Mouse (Mus musculus) layer of hippocampus, postnatal 10 days (tissue): ENCODE measurements around the gene Creg2. TPM values are rescaled to one million over a fixed set of nuclear protein-coding genes. Genes with fewer than 3 reads are reported as not detected.
A peak's percentile ranks its signal among the peaks of the same experiment; 100 is the strongest.

Experiments used
- DNase-seq, 2 experiments: peaks; one replicate each; pipeline ENCODE4 v3.0.0; 2021; ENCODE audit warnings: low spot score in 2 of 2
- total RNA-seq, 2 experiments: library from RNA; stranded (reverse); gene quantifications; 2 replicates each; pipeline ENCODE4 v1.2.3; 2021

Creg2 gene
- total RNA-seq, 2 experiments from 2014 or later: 51.6 to 54.2 TPM

DNA sequence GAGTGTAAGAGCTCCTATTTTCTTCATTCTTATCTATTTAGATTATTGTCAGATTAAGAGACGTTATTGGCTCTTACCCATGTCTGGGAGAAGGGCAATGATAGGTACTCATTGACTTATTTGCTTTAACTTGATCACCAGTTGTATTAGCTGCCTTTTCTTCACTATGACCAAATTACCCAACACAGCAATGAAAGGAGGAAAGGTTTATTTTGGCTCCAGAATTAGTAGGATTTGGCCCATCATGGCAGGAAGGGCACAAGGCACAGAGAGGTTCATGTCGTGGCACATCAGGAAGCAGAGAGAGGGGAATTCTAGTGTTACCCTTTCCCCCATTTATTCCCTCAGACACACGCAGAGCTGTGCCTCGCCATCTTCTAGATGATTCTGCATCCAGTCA lies 1.8 kb upstream of the Creg2 start:
- DNase-seq: no peak

GRCm38 (mm10) chr1:39650435-39651240 lies 636 bp downstream of the Creg2 start:
- peak; percentile 81 to 88 for DNase-seq

DNA sequence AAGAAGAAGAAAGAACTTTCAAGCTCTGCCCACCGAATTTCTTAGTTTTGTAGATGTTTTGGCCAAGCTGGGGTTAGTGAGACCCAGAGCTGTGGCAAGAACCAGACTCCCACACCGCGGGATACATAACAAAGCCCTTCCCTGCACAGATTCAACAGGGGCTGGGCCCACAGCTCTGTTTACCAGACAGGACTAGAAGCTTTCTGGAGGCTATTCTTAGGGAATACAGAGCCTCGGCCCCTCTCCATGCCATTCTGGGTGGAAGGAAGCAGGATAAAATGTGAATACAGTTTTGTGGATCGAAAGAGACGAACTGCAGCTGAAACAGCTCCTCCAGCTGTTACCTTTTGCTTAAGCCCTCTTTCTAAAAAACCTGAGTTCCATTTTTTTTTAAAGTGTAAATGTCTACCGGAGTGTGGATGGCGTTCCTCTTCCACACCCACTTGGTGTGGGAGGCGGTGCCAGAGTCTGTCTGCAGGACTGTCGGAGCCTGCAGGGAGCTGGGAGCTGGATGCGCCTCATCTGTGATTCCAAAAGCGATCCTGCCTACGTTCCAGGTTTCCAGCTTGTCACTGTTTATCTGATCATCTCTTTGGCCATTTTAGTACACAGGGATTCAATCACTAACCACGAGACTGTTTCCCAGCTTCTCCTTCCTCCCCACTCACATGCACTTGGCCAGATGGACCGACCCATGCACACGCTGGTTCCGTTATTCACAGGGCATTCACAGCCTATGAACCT lies 1.4 kb downstream of the Creg2 start:
- peak; percentile 32 to 46 for DNase-seq

GRCm38 (mm10) chr1:39648584-39648983 lies 2.7 kb downstream of the Creg2 start:
- no peak for DNase-seq

DNA sequence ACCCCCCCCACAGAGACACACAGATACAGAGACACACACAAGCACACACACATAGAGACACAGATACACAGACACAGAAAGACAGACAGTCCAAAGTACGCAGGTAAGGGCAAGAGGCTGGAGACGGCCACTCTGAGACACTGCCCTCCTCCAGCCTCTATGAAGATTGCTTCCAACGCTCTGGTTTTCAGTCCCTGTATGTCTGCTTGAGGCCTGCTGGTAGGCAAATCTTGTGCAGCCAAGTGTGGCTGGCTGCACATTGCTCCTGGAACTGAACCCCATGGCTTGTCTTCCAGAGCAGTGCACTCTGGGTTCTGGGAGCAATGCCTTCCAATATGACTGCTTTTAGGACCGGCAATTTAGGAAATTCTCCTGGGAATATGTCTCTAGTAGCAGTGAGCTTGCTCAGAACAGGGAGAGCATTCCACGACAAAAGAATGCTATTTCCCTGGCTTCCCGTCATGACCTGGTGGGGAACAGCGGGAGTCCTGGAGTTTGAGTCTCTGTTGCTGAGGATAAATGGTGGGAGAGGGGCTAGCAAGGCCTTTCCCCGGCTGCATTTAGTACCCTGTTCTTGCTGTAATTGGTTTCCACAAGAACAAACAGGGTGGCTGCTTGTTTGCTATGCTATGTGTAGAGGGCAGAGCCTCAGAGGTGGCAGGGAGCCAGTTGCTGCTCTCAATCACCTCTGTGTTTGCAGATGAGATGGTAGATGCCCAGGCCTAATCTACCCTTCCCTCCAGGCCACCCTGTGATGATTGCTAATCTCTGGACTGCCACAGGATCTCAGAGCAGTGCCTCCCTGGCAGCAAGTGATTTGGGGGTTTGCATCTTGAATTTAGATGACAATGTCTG lies 5.1 kb downstream of the Creg2 start:
- peak; percentile 59 to 60 for DNase-seq

- no peak for DNase-seq
These were observed 6.9 kb downstream of the Creg2 start for GRCm38 (mm10) chr1:39644333-39644732.

DNA sequence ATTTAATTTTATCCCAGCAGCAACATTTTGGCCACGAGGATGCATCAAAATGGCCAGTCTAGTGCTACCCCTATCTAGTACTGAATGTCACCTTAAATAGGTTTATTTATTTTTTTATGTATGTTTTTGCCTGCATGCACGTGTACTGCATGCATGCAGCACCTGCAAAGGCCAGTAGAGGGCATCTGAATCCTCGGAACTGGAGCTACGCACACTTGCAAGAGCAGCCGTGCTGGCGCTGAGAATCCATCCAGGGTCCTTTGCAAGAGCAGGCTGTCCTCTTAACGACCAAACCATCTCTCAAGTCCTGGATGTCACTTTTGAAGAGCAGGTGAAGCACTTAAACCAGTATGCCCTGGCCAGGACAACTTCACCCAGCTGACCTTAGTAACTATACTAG lies 9.6 kb downstream of the Creg2 start:
- DNase-seq: no peak

GRCm38 (mm10) chr1:39637139-39637538 lies 14.1 kb downstream of the Creg2 start:
- no peak for DNase-seq

- DNase-seq: no peak
These were observed 14.6 kb downstream of the Creg2 start for GRCm38 (mm10) chr1:39636660-39637059.

DNA sequence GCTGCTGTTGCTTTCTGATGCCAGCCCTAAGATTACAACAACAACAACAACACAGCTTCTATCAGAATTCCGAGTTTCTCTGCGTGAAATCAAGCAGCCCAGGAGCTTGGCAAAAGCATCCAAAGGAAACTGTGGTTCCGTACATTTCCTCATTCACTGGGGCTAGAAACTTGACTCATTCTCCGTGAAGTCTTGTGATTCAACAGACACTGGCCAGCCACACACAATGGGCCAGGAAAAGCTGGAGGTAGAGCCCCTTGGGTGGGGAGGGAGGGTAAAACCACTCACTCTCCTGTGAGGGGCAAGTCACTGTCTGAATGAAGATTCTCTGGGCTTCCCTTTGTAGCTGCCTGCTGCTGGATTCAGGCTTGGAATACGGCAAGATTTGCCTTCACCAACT lies 15.1 kb downstream of the Creg2 start:
- no peak for DNase-seq

DNA sequence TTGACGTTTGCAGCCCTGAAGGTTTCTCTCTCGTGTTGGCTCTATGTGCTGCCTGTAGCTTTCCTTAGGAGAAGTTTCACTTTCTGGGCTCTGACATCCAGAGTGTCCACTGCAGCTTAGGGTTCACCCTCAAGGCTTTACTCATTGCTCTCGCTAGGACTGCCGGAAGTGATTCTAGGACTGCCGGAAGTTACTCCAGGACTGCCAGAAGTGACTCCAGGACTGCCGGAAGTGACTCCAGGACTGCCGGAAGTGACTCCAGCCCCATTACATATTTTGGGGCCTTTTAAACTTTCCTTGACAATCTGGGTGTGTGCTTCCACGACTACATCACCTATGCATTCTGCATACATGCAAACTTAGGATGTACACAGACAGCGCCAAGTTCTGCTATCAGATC lies 22.7 kb downstream of the Creg2 start:
- no peak for DNase-seq

- no peak for DNase-seq
These were observed 25.8 kb downstream of the Creg2 start for GRCm38 (mm10) chr1:39625491-39625890.

DNA sequence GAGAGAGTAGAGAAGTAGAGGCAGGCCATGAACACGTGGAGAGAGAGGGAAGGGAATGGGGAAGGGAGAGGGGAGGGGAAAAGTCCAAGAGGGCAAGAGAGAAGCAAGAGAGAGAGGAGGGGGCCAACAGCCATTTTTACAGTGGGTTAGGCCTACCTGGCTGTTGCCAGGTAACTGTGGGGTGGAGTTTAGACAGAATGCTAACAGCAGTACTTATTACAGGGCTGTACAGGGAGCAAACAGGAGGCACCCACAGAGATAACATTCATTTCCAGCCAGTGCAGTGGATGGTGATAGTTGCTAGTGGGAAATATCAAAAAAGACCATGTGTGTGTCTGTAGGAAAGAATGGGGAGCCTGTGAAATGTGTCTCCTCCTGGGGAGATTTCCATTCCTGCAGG lies 27.5 kb downstream of the Creg2 start:
- no peak for DNase-seq

- no peak for DNase-seq
These were observed 28.2 kb downstream of the Creg2 start for GRCm38 (mm10) chr1:39623106-39623505.

- no peak for DNase-seq
These were observed 32.8 kb downstream of the Creg2 start for GRCm38 (mm10) chr1:39618524-39618923.

DNA sequence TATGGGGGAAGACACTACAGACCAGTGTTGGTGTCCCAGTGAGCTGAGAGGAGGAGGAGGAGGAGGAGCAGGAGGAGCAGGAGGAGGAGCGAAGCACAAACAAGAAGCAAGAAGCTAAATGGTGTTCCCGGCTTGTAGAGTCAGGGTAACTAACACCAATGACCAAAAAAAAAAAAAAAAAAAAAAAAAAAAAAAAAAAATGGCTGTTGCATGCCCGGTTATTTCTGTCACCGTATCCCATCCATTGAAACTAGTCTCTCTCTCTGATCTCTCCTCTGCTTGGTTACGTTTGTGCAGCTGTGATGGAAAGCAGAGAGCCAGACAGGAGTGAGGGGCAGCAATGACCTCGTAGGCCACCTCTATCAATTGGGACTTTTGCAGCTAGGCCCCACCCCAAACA lies 35.7 kb downstream of the Creg2 start:
- DNase-seq: no peak

- peak; percentile 76 for DNase-seq
These were observed 36.6 kb downstream of the Creg2 start for GRCm38 (mm10) chr1:39614462-39615279.

DNA sequence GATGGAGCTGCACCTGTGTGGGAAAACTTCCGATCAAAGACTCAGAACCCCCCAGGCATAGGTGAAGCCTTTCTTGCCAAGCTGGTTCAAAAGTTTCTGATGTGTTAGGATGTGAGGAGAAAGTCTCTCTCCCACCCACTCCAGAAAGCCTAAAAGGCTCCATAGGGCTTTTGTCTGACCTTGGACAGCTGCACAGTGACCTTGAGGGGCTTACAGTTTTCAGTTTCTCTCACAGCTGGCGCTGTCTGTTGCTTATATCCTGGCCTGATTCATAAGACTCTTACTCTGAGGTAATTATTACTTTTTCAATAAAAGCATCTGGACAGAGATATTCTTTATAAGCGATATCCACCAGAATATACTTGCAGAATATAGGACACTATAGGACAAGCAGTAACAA lies 38.2 kb downstream of the Creg2 start:
- DNase-seq: no peak

DNA sequence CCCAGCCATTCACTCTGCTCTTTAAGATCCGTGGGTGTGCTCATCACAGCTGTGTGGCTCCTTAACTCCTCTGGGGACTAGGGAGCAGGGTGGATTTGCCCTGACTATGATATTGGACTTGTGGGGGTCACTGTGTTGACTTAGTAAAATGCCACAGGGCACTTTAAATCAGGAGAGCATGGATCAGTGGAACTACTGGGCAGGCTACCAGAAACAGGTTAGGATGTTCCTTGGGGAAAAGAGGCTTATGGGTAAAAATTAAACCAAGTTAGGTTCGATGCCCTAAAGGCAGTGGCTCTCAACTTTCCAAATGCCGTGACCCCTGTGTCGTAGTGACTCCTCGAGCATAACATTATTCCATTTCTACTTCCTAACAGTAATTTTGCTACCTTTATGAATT lies 38.8 kb downstream of the Creg2 start:
- DNase-seq: no peak

DNA sequence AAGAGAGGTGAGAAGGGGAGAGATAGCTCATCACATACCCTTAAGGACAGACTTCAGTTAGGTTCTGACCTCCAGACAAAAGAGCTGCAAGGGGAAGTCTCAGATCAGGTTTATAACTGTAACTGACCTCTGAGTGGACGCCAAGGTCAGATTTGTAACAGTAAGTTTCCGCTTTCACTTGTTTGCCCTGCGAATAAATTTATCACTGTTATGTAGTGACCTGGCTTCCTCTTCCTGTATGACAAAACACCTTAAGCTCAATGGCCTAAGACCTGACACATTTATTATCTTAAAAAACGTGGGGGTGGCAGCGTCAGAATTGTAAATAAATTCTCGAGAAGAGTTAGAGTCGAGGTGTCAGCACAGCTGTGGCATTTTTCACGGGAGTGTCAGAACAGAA lies 42.7 kb downstream of the Creg2 start:
- DNase-seq: no peak

DNA sequence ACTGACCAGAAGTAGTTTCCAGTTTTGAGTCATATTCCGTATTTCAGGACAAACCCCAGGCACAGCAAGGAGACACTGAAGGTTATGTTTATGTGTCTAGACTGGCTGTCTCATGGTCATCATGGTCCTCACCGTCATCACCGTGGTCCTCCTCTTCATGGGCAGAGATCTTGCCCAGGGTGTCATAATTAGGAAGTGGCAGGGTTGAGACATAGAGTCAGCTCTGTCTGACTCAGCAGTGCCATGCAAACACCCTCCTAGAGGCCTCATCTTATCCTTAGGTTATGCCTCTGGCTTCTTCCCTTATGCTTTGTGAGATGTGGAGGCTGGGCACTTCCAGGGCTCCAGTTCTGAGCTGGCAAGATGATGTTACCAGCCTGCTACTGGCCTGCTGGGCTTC lies 48.8 kb downstream of the Creg2 start:
- DNase-seq: no peak
